Mouse (Mus musculus) gastrocnemius, postnatal 10 days (tissue): ENCODE measurements at regions not wholly inside any gene's neighbourhood (a gene's known extent, or its start where the extent isn't known, plus 50 kb on each side); places are given as distances from the start of the nearest gene placed in this dataset.

Experiments used
- DNase-seq: peaks from one replicate; pipeline ENCODE4 v3.0.0; 2021; ENCODE audit warnings: mixed read lengths

GRCm38 (mm10) chr9:68466671-68467070, 186.9 kb upstream of the Rora start:
- DNase-seq: no peak

- no peak for DNase-seq
Observed at GRCm38 (mm10) chr9:68476391-68476790, 177.2 kb upstream of the Rora start.

- no peak for DNase-seq
Observed at GRCm38 (mm10) chr9:68477466-68477865, 176.1 kb upstream of the Rora start.

GRCm38 (mm10) chr9:68486646-68487045, 166.9 kb upstream of the Rora start:
- no peak for DNase-seq

- DNase-seq: no peak
Observed at GRCm38 (mm10) chr9:68491151-68491550, 162.4 kb upstream of the Rora start.

- DNase-seq: no peak
Observed at GRCm38 (mm10) chr9:68521218-68521617, 132.4 kb upstream of the Rora start.

GRCm38 (mm10) chr9:68561767-68562552, 91.6 kb upstream of the Rora start:
- peak; percentile 6 for DNase-seq

- DNase-seq: no peak
Observed at GRCm38 (mm10) chr9:68563206-68563605, 90.4 kb upstream of the Rora start.

GRCm38 (mm10) chr9:68585751-68586150, 67.8 kb upstream of the Rora start:
- no peak for DNase-seq

- DNase-seq: no peak
Observed at GRCm38 (mm10) chr9:68591023-68591422, 62.6 kb upstream of the Rora start.

- no peak for DNase-seq
Observed at GRCm38 (mm10) chr9:68592976-68593375, 60.6 kb upstream of the Rora start.

GRCm38 (mm10) chr9:68594586-68594985, 59.0 kb upstream of the Rora start:
- no peak for DNase-seq
